Mouse (Mus musculus) hindbrain, embryonic 11.5 days (tissue): Measurements from ENCODE around the gene Steap1. TPM values are rescaled to one million over a fixed set of nuclear protein-coding genes. Genes with fewer than 3 reads are reported as not detected.

ENCODE experiments used
- ATAC-seq: fragments of 200-750 bp; cut with Nextera tagmentation; 2 replicates; pipeline ENCODE4 v1.8.0; 2017; ENCODE audit warnings: mild to moderate bottlenecking, moderate TSS enrichment, moderate library complexity; ENCODE audit not compliant: low FRiP score
- DNase-seq: peaks from one replicate; pipeline ENCODE4 v3.0.0-alpha.2; 2015; ENCODE audit warnings: low spot score
- H3K27ac ChIP-seq: fragments of 300-500 bp; sonication (generic); 2 replicates; pipeline ENCODE4 v1.5.1; 2014; ENCODE audit warnings: mild to moderate bottlenecking, low read depth, low read length
- H3K27me3 ChIP-seq: fragments of 300-500 bp; sonication (generic); 2 replicates; pipeline ENCODE4 v1.6.1; 2014; ENCODE audit warnings: mild to moderate bottlenecking, low read length, moderate library complexity, mixed read lengths; ENCODE audit not compliant: control insufficient read depth, insufficient read depth
- H3K36me3 ChIP-seq: fragments of 300-500 bp; sonication (generic); 2 replicates; pipeline ENCODE4 v1.6.1; 2014; ENCODE audit warnings: mild to moderate bottlenecking, low read length, moderate library complexity, mixed read lengths; ENCODE audit not compliant: control insufficient read depth, insufficient read depth
- H3K4me1 ChIP-seq: fragments of 300-500 bp; sonication (generic); replicated peaks from 2 replicates; pipeline ENCODE4 v1.6.1; 2014; ENCODE audit warnings: low read length, mixed read lengths; ENCODE audit not compliant: control insufficient read depth, insufficient read depth
- H3K4me2 ChIP-seq: fragments of 300-500 bp; sonication (generic); replicated peaks from 2 replicates; pipeline ENCODE4 v1.6.1; 2014; ENCODE audit warnings: mild to moderate bottlenecking, low read depth, low read length
- H3K4me3 ChIP-seq: fragments of 300-500 bp; sonication (generic); 2 replicates; pipeline ENCODE4 v1.5.1; 2014; ENCODE audit warnings: low read depth, low read length
- H3K9ac ChIP-seq: fragments of 300-500 bp; sonication (generic); 2 replicates; pipeline ENCODE4 v1.6.1; 2014; ENCODE audit warnings: low read depth, low read length
- H3K9me3 ChIP-seq: fragments of 300-500 bp; sonication (generic); 2 replicates; pipeline ENCODE4 v1.6.1; 2016; ENCODE audit warnings: low read length; ENCODE audit not compliant: control insufficient read depth
- WGBS: fragments of 180-500 bp; shearing (Covaris S2); extraction: QIAGEN DNeasy Blood & Tissue Kit; methylation state at CpG from one replicate; pipeline ENCODE4 v1.1.7; 2014; 5-methylcytosine and 5-hydroxymethylcytosine counted together
- polyA plus RNA-seq: library from polyadenylated mRNA; unstranded; fragments of >200 nt; fragmentation: Nextera tagmentation; extraction: Ambion mirVana; gene quantifications from 2 replicates; pipeline ENCODE4 v1.2.1, GENCODE M21; 2014

The Steap1 gene
- polyA plus RNA-seq, result 4.8 and 5.2 TPM in 2 replicates

DNA sequence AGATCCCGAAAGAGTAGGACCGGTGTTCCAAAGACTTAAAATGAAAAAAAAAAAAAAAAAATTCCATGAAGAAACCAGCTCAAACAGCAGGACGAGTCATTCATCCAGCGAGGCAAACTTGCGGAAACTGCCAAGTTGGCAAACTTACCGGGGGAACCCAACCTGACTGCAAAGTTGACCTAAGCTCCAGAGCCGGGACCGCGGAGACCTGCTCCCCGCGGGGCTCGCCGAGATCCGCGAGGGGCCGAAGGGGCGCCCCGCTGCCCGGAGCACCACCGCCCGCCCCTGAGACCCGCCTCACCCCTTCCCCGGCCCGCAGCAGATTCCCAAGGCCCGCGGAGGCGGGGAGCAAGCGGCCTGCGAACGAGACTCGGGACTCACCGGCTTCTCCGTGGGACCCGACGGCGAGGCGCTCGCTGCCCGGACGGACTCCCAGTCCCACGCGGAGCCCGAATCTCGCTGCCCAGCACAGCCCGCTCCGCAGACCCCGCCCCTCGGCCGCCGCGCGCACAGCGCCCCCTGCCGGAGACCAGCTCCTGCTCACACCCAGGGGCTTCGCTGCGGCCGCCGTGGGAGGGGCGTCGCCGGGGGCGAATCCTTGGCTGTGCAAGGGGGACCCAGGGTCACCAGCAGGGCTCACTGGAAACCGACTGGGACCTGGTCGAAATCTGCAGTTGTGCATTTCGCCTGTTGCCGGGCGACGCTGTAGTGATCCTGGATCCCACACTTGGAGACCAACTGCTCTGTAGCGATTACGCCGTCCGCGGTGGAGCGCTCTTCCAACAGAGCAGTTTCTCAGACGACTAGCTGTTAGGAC lies at the start of gene Steap1:
TSS of gene Steap1 (minus strand) at position 461 of the 817 bp plus-strand sequence.
- H3K36me3 ChIP-seq, result no peaks in the 10 kb centered on the region
- ATAC-seq (peak; percentile 95), DNase-seq (peak; percentile 92)
- no peaks in the 10 kb centered on the region; the same call in 1 of the 2 replicates for H3K4me1 ChIP-seq
- H3K9ac ChIP-seq, result peak within 1 kb of the TSS; percentile 56
- H3K27ac ChIP-seq, result no peak within 1 kb of the TSS
- 0 out of 2 replicates have a peak, but pooled peaks cover 5% of the 10 kb centered on the region for H3K27me3 ChIP-seq
- peak within 1 kb of the TSS; percentile 54 for H3K4me3 ChIP-seq
- under 1% methylated on average over 56 of the region's 75 CpGs for WGBS
- peak within 1 kb of the TSS; percentile 92 for H3K4me2 ChIP-seq
- no peaks in the 10 kb centered on the region for H3K9me3 ChIP-seq

DNA sequence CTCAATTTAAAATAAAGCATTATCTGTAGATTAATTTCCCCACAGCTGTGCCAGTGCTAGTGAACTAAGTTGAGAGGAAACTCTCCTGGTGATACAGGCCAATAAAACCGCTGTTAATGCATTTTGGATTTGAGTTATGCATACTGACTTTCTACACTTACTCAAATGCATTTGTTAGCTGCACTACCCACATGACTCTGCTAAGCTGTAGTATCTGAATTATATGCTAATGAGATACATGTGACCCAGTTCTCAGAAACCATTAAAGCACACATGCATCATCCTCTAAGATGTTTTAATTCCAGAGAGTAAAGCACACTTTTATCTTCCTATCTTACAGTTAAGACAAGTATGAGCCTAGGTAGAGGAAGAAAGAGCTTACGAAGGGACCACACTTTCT lies 38.0 kb upstream of the Steap1 start:
- no peaks in the 10 kb centered on the region for H3K4me1 ChIP-seq
- H3K4me3 ChIP-seq, result no peak overlapping the region
- no peaks in the 10 kb centered on the region for H3K27me3 ChIP-seq
- 88% methylated on average over 2 of the region's 2 CpGs for WGBS
- no peak overlapping the region for H3K9ac ChIP-seq
- ATAC-seq (no peak), DNase-seq (no peak)
- no peak overlapping the region for H3K27ac ChIP-seq
- H3K36me3 ChIP-seq, result no peaks in the 10 kb centered on the region
- H3K4me2 ChIP-seq, result no peak overlapping the region
- no peaks in the 10 kb centered on the region for H3K9me3 ChIP-seq

DNA sequence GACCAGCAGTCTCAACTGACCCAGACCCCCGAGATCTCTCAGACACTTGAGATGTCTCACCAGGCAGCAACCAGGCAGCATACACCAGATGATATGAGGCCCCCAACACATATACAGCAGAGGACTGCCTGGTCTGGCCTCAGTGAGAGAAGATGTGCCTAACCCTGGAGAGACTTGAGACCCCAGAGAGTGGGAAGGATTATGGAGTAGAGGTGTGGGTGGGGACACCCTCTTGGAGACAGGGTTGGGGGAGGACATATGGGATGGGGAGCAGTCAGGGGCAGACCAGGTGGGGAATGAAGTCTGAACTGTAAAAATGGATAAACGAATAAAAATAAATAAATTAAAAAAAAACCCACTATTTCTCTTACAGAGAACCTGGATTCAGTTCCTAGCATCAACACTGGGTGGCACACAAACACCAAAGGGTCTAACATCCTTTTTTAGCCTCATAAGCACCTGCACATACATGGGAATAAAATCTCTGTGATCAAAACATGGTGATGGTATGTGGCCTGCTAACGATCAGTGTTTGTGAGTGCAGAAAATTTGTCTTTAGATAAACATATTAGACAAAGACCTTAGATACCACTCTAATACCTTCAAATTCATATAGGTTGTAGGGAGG lies 7.4 kb upstream of the Steap1 start:
- ATAC-seq, result peak; percentile 49; the same call in 1 of the 2 replicates
- no peaks in the 10 kb centered on the region for H3K4me1 ChIP-seq
- H3K27me3 ChIP-seq, result no peaks in the 10 kb centered on the region
- H3K4me2 ChIP-seq, result no peak overlapping the region
- DNase-seq, result no peak
- 69% methylated on average over 3 of the region's 3 CpGs for WGBS
- no peak overlapping the region for H3K9ac ChIP-seq
- no peaks in the 10 kb centered on the region for H3K9me3 ChIP-seq
- no peak overlapping the region for H3K4me3 ChIP-seq
- H3K36me3 ChIP-seq, result no peaks in the 10 kb centered on the region
- H3K27ac ChIP-seq, result no peak overlapping the region

DNA sequence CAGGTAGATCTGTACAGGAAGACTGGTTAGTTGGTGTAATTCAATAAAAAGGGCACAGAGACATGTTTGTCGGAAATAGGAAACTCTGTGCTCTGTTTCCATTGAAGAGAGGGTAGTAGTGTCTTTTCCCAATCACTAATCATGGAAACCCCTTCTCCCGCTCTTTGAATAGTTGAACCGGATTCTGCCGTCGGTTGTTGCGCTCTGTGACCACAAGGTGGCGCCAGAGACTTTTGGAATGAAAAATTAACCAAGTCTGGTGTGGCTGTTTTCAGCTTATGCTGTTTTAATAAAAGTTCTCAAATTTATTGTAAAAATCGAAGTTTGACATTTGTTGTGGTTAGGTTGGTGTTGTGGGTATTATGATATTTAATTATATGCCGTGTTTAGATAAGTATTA lies 5.9 kb upstream of the Steap1 start:
- Histone ChIP-seq H3K9ac (no peak overlapping the region), H3K36me3 (no peaks in the 10 kb centered on the region), H3K27me3 (no peaks in the 10 kb centered on the region), H3K9me3 (no peaks in the 10 kb centered on the region), H3K27ac (no peak overlapping the region), H3K4me1 (no peaks in the 10 kb centered on the region), H3K4me3 (no peak overlapping the region), H3K4me2 (no peak overlapping the region)
- WGBS, result 4% methylated on average over 9 of the region's 9 CpGs
- ATAC-seq, result no peak
- DNase-seq, result peak; percentile 86

DNA sequence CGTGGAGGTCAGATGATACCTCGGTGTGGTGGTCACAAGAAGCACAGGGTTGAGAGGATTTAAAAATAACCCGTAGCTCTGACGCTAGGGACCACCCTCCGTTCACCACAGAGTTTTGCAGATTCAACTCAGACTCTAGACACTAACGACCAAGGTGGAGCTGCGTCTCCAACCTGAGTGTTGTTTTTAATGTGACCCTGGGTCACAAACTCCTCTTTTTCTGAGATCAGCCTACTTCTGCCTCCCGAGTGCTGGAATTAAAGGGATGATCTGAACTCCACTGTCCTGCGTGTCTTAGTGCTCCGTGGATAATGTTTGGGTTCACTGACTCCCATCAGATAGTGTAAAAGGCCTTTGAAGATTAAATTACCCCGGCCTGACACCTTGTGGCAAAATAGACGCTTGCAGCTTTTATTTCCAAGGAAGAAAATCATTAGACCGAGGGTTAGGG lies 671 bp upstream of the Steap1 start:
- H3K4me3 ChIP-seq, result peak overlapping the region; percentile 54
- 1% methylated on average over 13 of the region's 13 CpGs for WGBS

DNA sequence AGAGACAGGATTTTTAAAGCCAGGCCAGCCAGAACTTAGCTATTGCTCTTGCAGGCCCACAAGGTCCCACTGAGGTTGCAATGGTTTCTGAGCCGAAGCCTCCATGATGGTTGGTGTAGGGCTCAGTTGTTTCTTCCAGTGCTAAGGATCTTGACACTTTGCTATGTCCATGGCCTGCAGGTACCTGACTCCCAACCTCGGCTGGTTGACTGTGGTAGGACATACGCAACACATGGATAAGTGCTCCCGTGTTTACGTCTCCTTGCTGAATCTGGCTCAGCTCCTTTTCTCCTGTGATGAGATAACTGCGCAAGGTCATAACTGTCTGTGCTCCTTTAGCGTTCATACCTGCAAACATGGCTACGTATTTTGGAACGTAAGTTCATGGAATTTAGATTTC lies 14.7 kb downstream of the Steap1 start:
- WGBS, result 92% methylated on average over 9 of the region's 9 CpGs

More for the DNA sequence above, 671 bp upstream of the Steap1 start:
- Histone ChIP-seq H3K4me2 (peak overlapping the region; percentile 92), H3K9ac (no peak overlapping the region), H3K36me3 (no peaks in the 10 kb centered on the region), H3K4me1 (no peaks in the 10 kb centered on the region; the same call in 1 of the 2 replicates), H3K27ac (no peak overlapping the region), H3K9me3 (no peaks in the 10 kb centered on the region), H3K27me3 (0 out of 2 replicates have a peak, but pooled peaks cover 5% of the 10 kb centered on the region)
- DNase-seq (peak; percentile 68), ATAC-seq (peak; percentile 80)

DNA sequence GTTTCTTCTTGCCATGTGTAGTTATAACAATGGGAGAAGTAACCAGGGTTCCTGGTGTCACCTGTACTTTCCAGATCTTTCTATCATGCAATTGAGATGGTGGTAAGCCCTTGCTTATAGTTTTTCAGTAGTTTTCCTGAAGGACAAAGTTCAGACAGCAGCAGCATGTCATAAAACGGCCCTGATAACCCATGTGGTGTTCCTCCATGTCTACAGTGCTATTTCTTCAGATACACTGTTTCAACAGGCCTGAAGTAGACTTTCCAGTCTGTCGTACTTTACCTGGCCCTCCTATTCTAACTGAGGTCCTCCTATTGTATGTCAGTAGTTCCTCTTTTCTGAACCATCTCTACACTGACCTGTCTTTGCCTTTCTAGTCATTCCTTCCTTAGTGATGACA lies 16.3 kb downstream of the Steap1 start:
- Histone ChIP-seq H3K9me3 (no peaks in the 10 kb centered on the region), H3K4me2 (no peak overlapping the region), H3K4me1 (no peaks in the 10 kb centered on the region), H3K36me3 (no peaks in the 10 kb centered on the region), H3K27ac (no peak overlapping the region), H3K27me3 (no peaks in the 10 kb centered on the region), H3K9ac (no peak overlapping the region), H3K4me3 (no peak overlapping the region)
- 78% methylated on average over 2 of the region's 2 CpGs for WGBS
- ATAC-seq (no peak), DNase-seq (no peak)

More for the DNA sequence above, 14.7 kb downstream of the Steap1 start:
- H3K27ac ChIP-seq, result no peak overlapping the region
- no peak for DNase-seq
- no peak overlapping the region for H3K4me2 ChIP-seq
- no peaks in the 10 kb centered on the region for H3K36me3 ChIP-seq
- no peaks in the 10 kb centered on the region for H3K9me3 ChIP-seq
- H3K27me3 ChIP-seq, result no peaks in the 10 kb centered on the region
- no peak overlapping the region for H3K4me3 ChIP-seq
- H3K9ac ChIP-seq, result no peak overlapping the region
- ATAC-seq, result no peak
- no peaks in the 10 kb centered on the region for H3K4me1 ChIP-seq

DNA sequence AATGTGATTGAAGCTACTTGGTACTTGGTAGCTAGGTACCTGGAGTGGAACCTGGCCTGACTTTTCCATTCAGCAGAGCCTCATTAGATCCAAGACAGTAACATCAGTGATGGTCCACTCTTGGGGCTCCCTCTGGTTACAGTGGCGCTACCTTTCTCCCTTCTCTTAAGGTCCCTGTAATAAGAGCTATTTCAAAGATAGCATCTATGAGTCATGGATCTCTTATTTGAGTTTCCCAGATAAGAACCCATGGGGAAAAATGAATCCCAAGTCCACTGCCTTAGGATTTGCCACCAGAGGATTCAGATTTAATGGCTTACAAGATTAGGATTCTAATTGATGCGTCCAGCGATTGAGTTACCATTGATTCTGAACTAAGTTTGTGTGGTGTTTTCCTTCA lies 16.9 kb downstream of the Steap1 start:
- Histone ChIP-seq H3K4me2 (no peak overlapping the region), H3K4me1 (no peaks in the 10 kb centered on the region), H3K4me3 (no peak overlapping the region), H3K27ac (no peak overlapping the region), H3K9me3 (no peaks in the 10 kb centered on the region), H3K9ac (no peak overlapping the region), H3K27me3 (no peaks in the 10 kb centered on the region), H3K36me3 (no peaks in the 10 kb centered on the region)
- WGBS, result 95% methylated on average over 3 of the region's 3 CpGs
- DNase-seq, result no peak
- ATAC-seq, result no peak
